Mouse (Mus musculus): ENCODE measurements around the gene Pop4. TPM values are rescaled to one million over a fixed set of nuclear protein-coding genes. Genes with fewer than 3 reads are reported as not detected.

The Pop4 gene
- polyA plus RNA-seq, 1 experiment from 2014 or later = 11.2 TPM

GRCm38 (mm10) chr7:38227181-38227899 is 43.9 kb downstream of the Pop4 start:
- H3K27ac ChIP-seq (ENCODE audit: low read length) = 0 out of 2 replicates have a peak overlapping the region, but pooled peaks have one; percentile 24

GRCm38 (mm10) chr7:38226226-38226625 is 45.0 kb downstream of the Pop4 start:
- no peak overlapping the region for H3K4me2 ChIP-seq (ENCODE audit: low read depth, low read length)
- no peaks in the 10 kb centered on the region for H3K36me3 ChIP-seq (ENCODE audit: control insufficient read depth, insufficient read depth)
- ATAC-seq (ENCODE audit: low read depth) = no peak
- WGBS (ENCODE audit: insufficient replicate concordance) = 79% methylated on average over 2 of the region's 2 CpGs
- H3K27ac ChIP-seq (ENCODE audit: low read length) = no peak overlapping the region
- H3K27me3 ChIP-seq (ENCODE audit: control insufficient read depth, insufficient read depth, low read depth, low read length) = peaks cover 4% of the 10 kb centered on the region; the same call in 1 of the 2 replicates
- no peak overlapping the region for H3K9ac ChIP-seq (ENCODE audit: low read depth, low read length)
- no peaks in the 10 kb centered on the region for H3K9me3 ChIP-seq (replicated peaks; ENCODE audit: control insufficient read depth, low read length)
- H3K4me1 ChIP-seq (ENCODE audit: control insufficient read depth, low read depth, low read length) = no peaks in the 10 kb centered on the region; the same call in 1 of the 2 replicates
- no peak overlapping the region for H3K4me3 ChIP-seq (ENCODE audit: low read depth, low read length)

More at GRCm38 (mm10) chr7:38227181-38227899, 43.9 kb downstream of the Pop4 start:
- H3K9ac ChIP-seq (ENCODE audit: low read depth, low read length) = peak overlapping the region; percentile 56
- peak; percentile 14; the same call in 1 of the 2 replicates for ATAC-seq (ENCODE audit: low read depth)
- peak overlapping the region; percentile 67 for H3K4me3 ChIP-seq (ENCODE audit: low read depth, low read length)
- no peaks in the 10 kb centered on the region for H3K9me3 ChIP-seq (replicated peaks; ENCODE audit: control insufficient read depth, low read length)
- no peaks in the 10 kb centered on the region for H3K36me3 ChIP-seq (ENCODE audit: control insufficient read depth, insufficient read depth)
- H3K4me1 ChIP-seq (ENCODE audit: control insufficient read depth, low read depth, low read length) = no peaks in the 10 kb centered on the region; the same call in 1 of the 2 replicates
- peaks cover 4% of the 10 kb centered on the region; the same call in 1 of the 2 replicates for H3K27me3 ChIP-seq (ENCODE audit: control insufficient read depth, insufficient read depth, low read depth, low read length)
- 1% methylated on average over 25 of the region's 25 CpGs for WGBS (ENCODE audit: insufficient replicate concordance)
- H3K4me2 ChIP-seq (ENCODE audit: low read depth, low read length) = peak overlapping the region; percentile 83

GRCm38 (mm10) chr7:38224577-38225369 is 46.5 kb downstream of the Pop4 start:
- no peak overlapping the region for H3K27ac ChIP-seq (ENCODE audit: low read length)
- WGBS (ENCODE audit: insufficient replicate concordance) = 68% methylated on average over 13 of the region's 13 CpGs
- H3K9me3 ChIP-seq (replicated peaks; ENCODE audit: control insufficient read depth, low read length) = no peaks in the 10 kb centered on the region
- H3K4me1 ChIP-seq (ENCODE audit: control insufficient read depth, low read depth, low read length) = no peaks in the 10 kb centered on the region; the same call in 1 of the 2 replicates
- H3K4me3 ChIP-seq (ENCODE audit: low read depth, low read length) = no peak overlapping the region
- peaks cover 4% of the 10 kb centered on the region; the same call in 1 of the 2 replicates for H3K27me3 ChIP-seq (ENCODE audit: control insufficient read depth, insufficient read depth, low read depth, low read length)
- no peak for ATAC-seq (ENCODE audit: low read depth)
- no peak overlapping the region for H3K9ac ChIP-seq (ENCODE audit: low read depth, low read length)
- no peak overlapping the region for H3K4me2 ChIP-seq (ENCODE audit: low read depth, low read length)
- H3K36me3 ChIP-seq (ENCODE audit: control insufficient read depth, insufficient read depth) = no peaks in the 10 kb centered on the region

- no peak overlapping the region for H3K4me3 ChIP-seq (ENCODE audit: low read depth, low read length)
- H3K9me3 ChIP-seq (replicated peaks; ENCODE audit: control insufficient read depth, low read length) = no peaks in the 10 kb centered on the region
- H3K4me1 ChIP-seq (ENCODE audit: control insufficient read depth, low read depth, low read length) = no peaks in the 10 kb centered on the region
- 71% methylated on average over 7 of the region's 7 CpGs for WGBS (ENCODE audit: insufficient replicate concordance)
- H3K27ac ChIP-seq (ENCODE audit: low read length) = no peak overlapping the region
- no peak overlapping the region for H3K4me2 ChIP-seq (ENCODE audit: low read depth, low read length)
- no peak for ATAC-seq (ENCODE audit: low read depth)
- no peaks in the 10 kb centered on the region for H3K36me3 ChIP-seq (ENCODE audit: control insufficient read depth, insufficient read depth)
- no peak overlapping the region for H3K9ac ChIP-seq (ENCODE audit: low read depth, low read length)
- no peaks in the 10 kb centered on the region for H3K27me3 ChIP-seq (ENCODE audit: control insufficient read depth, insufficient read depth, low read depth, low read length)
Measured at GRCm38 (mm10) chr7:38220866-38221265, 50.4 kb downstream of the Pop4 start.

DNA sequence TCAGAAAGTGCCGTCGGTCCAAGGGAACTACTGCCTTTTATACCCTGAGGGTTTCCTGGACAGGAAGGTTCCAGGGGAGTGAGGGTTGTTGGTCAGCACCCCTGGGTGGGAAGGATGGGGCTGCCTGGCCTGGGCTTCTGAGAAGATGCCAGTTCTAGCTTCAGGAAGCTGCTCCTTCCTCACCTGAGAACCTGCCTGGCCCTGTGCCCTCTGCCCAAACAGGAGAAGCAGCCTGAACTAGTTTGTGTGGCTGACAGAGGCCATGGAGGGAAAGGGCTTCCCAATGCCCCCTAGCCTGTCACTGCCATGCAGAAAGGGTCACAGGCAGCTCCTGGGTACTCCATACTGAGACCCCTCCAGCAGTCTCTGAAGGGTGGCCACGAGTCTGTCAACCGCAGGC is 51.7 kb downstream of the Pop4 start:
- no peaks in the 10 kb centered on the region for H3K27me3 ChIP-seq (ENCODE audit: control insufficient read depth, insufficient read depth, low read depth, low read length)
- 69% methylated on average over 4 of the region's 4 CpGs for WGBS (ENCODE audit: insufficient replicate concordance)
- H3K4me3 ChIP-seq (ENCODE audit: low read depth, low read length) = no peak overlapping the region

GRCm38 (mm10) chr7:38218631-38219367 is 52.4 kb downstream of the Pop4 start:
- Histone ChIP-seq H3K9me3 (replicated peaks; ENCODE audit: control insufficient read depth, low read length) (no peaks in the 10 kb centered on the region), H3K9ac (ENCODE audit: low read depth, low read length) (no peak overlapping the region), H3K27me3 (ENCODE audit: control insufficient read depth, insufficient read depth, low read depth, low read length) (no peaks in the 10 kb centered on the region), H3K4me2 (ENCODE audit: low read depth, low read length) (no peak overlapping the region), H3K27ac (ENCODE audit: low read length) (no peak overlapping the region), H3K4me3 (ENCODE audit: low read depth, low read length) (no peak overlapping the region), H3K36me3 (ENCODE audit: control insufficient read depth, insufficient read depth) (no peaks in the 10 kb centered on the region), H3K4me1 (ENCODE audit: control insufficient read depth, low read depth, low read length) (no peaks in the 10 kb centered on the region; the same call in 1 of the 2 replicates)
- WGBS (ENCODE audit: insufficient replicate concordance) = 47% methylated on average over 8 of the region's 8 CpGs
- ATAC-seq (ENCODE audit: low read depth) = no peak

More for the DNA sequence above, 51.7 kb downstream of the Pop4 start:
- H3K36me3 ChIP-seq (ENCODE audit: control insufficient read depth, insufficient read depth) = no peaks in the 10 kb centered on the region
- no peak for ATAC-seq (ENCODE audit: low read depth)
- H3K9me3 ChIP-seq (replicated peaks; ENCODE audit: control insufficient read depth, low read length) = no peaks in the 10 kb centered on the region
- no peak overlapping the region for H3K4me2 ChIP-seq (ENCODE audit: low read depth, low read length)
- no peak overlapping the region for H3K9ac ChIP-seq (ENCODE audit: low read depth, low read length)
- H3K27ac ChIP-seq (ENCODE audit: low read length) = no peak overlapping the region
- no peaks in the 10 kb centered on the region for H3K4me1 ChIP-seq (ENCODE audit: control insufficient read depth, low read depth, low read length)

DNA sequence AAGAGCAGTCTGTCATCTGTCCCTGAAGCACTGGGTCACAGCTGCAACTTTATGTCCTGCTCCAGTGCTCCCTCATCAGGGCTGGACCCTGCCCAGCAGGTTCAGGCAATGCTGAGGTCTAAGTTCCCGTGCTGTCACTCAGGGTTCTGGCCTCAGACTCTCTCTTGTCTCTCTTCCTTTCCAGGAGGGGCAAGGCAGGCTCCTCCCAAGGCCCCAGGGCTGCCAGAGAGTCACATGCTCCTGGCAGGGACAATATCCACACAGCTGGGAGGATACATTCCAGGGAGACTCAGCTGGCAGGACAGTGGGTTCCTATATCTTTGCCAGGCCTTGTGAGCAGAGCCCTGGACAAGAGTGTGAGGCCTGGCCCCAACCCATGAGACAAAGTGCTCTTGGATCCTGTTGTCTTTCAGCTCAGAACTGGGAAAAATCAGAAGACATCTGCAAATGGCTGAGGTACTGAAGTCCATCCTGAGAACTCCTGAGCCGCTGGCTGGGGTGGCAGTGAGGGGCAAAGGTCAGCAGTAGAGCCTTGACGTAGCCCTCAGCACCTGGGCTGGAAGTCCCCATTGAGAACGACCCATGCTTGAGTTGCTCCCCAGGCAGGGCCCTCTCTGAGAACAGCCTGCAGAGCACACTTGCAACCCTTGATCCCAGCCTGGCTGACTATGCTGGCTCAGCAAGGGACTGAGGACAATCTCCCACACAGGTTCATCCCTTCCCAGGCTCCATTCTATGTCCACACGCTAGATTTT is 53.6 kb downstream of the Pop4 start:
- Histone ChIP-seq H3K9ac (ENCODE audit: low read depth, low read length) (no peak overlapping the region), H3K4me2 (ENCODE audit: low read depth, low read length) (no peak overlapping the region), H3K27me3 (ENCODE audit: control insufficient read depth, insufficient read depth, low read depth, low read length) (no peaks in the 10 kb centered on the region), H3K4me3 (ENCODE audit: low read depth, low read length) (no peak overlapping the region), H3K9me3 (replicated peaks; ENCODE audit: control insufficient read depth, low read length) (no peaks in the 10 kb centered on the region), H3K27ac (ENCODE audit: low read length) (no peak overlapping the region), H3K4me1 (ENCODE audit: control insufficient read depth, low read depth, low read length) (no peaks in the 10 kb centered on the region; the same call in 1 of the 2 replicates), H3K36me3 (ENCODE audit: control insufficient read depth, insufficient read depth) (no peaks in the 10 kb centered on the region)
- ATAC-seq (ENCODE audit: low read depth) = peak; percentile 67
- 46% methylated on average over 5 of the region's 5 CpGs for WGBS (ENCODE audit: insufficient replicate concordance)

DNA sequence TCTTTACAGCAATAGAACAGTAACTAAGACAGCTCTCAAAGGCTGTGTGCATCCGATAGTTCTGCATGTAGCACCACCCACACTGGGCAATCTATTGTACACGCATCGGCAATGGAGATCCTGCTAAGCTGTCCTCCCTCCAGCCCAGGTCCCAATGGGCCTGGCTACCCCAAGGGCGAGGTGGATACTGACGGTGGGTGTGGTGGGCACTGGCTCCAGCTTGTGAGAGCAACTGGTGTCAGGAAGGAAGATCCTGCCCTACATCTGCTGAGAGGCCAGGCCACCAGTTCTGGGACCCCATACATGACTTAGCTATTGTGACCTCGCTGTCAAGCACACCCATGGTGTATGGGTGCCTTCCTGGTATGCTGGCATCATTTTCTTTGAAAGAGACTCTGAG is 55.5 kb downstream of the Pop4 start:
- no peak for ATAC-seq (ENCODE audit: low read depth)
- WGBS (ENCODE audit: insufficient replicate concordance) = 63% methylated on average over 6 of the region's 6 CpGs
- no peak overlapping the region for H3K9ac ChIP-seq (ENCODE audit: low read depth, low read length)

More for the DNA sequence above, 55.5 kb downstream of the Pop4 start:
- Histone ChIP-seq H3K27me3 (ENCODE audit: control insufficient read depth, insufficient read depth, low read depth, low read length) (no peaks in the 10 kb centered on the region), H3K9me3 (replicated peaks; ENCODE audit: control insufficient read depth, low read length) (no peaks in the 10 kb centered on the region), H3K36me3 (ENCODE audit: control insufficient read depth, insufficient read depth) (no peaks in the 10 kb centered on the region), H3K4me1 (ENCODE audit: control insufficient read depth, low read depth, low read length) (no peaks in the 10 kb centered on the region; the same call in 1 of the 2 replicates), H3K4me2 (ENCODE audit: low read depth, low read length) (no peak overlapping the region), H3K27ac (ENCODE audit: low read length) (no peak overlapping the region), H3K4me3 (ENCODE audit: low read depth, low read length) (no peak overlapping the region)
